Mouse (Mus musculus): ENCODE results near the gene Ccl17.

Gene Ccl17

DNA sequence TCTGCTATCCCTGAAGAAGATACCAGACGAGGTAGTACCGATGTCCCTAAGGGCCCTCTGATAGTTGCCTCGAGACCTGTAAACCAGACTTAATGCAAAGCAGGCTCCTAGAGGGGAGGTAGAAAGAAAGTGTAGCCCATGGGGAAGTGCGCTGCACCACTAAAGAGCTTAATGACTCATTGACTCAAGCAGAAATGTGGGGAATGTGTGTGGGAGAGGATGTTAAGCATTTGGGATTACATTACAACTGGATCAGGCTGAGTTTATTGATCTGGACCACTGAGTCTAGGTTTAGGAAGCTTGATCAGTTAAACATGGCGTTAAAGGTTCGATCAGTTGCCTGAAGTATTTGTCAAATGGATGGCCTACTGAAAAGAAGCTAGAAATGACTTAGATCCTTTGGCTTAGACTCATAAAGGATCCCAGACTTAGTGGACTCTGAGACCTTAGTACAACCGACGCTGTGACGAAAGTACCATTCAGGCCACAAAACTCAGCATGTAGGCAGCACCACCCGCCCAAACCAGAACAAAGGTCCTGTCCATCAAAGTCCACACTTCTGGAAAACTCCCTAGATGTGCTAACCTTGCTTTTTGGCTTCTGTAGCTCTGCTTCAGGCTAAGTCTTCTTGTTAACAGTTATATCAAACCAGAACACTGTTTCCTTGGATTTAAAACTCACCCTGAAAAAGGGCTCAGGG lies 20.8 kb upstream of the Ccl17 start:
- no peak for DNase-seq (ENCODE audit: low spot score in 2 of 2)

DNA sequence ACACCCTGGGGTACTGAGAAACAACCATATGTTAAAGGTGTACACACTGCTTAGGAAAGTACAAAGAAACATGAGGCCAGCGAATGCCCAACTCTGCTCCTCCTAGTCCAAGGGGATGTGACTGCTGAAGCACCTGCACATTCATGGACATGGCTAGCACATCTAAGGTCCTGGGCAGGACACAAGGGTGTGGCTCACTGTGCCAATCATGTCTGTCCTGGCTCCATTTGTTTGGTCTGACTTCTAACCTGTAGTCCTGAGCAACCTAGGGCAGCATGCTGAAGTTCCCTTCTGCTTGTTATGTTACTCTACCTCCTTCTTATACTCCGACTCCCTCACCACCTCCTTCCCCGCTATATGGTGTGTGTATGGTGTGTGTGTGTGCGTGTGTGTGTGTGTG lies 15.9 kb upstream of the Ccl17 start:
- no peak for DNase-seq (ENCODE audit: low spot score in 2 of 2)

DNA sequence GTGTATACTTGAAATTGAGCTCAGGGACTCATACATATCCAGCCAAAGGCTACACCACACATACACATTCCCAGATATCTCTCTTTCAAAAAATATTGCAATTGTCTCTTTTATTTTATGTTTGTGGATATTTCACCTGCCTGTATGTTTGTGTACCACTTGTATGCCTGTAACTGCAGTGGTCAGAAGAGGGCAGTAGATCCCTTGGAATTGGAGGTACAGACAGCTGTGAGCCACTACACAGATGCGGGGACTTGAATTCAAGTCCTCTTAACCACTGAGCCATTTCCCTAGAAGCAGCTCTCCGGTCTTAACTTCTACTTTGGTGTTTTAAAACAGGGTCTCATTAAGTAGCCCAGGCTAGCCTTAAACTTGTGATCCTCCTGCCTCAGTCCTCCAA lies 15.5 kb upstream of the Ccl17 start:
- DNase-seq (ENCODE audit: low spot score in 2 of 2) = no peak

DNA sequence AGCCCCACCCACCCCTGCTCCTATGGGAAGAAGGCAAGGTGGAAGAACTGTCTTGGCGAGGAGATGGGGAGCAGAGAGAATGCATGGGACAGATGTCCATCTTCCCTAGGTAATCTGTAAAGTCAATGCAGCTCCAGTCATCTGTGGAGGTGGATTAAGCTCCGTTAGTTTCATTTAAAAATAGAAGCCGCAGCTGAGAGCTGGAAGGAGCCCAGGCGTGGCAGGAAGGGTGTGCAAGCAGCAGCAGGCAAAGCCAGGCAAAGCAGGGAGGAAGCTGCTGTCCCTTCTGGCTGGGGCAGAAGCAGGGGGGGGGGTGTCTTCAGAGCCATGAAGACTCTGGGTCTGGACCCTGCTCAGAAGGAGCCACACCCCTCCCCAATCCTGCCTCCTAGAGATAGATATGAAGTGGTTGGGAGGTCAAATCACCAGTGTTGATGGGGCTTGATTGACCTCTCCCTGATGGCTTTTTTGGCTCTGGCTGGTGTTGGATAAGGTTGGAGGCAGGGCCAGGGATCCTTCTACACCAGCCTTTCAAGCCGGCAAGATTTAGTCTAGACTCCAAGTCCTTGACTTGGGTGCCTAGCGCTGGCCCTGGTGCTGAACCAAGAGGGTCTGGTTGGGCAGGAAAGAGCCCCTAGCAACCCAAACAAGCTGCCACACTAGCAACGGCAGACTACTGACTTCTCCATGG lies 9.8 kb upstream of the Ccl17 start:
- no peak for DNase-seq (ENCODE audit: low spot score in 2 of 2)

DNA sequence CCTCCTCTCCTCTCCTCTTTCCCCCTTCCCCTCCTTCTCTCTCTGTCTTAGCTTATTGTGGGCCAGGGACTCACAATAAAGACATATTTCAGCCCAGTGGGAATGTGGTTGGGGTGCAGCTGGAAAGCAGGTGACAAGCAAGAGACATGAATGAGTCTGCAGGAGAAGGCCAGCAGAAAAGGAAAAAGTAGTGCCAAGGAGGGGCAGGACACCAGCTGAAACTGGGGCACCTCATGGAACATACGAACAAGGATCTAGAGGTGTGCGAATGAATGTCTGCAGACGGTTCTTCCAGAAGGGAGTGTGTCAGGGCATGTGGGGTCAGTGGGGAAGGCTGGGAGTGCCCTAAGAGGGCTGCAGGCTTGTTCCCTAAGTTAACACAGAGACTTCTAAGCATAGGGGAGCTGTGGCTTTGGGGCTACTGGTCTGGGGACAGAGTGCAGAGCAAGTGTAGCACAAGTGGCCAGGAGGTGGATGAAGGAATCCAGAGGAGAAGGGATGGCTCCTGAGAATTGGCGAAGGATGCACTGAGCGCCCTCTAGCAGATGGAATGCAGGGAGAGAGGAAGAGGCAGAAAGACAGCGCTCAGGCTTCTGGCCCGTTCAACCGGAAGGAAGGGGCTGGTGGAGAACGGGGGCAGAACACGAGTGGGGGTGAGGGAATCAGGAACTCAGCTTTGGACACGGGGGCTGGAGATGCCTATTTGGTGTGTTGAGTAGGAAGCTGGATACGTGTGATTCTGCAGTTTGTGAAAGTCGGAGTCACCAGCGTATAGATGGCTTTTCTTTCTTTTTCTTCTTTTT lies 8.8 kb upstream of the Ccl17 start:
- DNase-seq (ENCODE audit: low spot score in 2 of 2) = no peak

DNA sequence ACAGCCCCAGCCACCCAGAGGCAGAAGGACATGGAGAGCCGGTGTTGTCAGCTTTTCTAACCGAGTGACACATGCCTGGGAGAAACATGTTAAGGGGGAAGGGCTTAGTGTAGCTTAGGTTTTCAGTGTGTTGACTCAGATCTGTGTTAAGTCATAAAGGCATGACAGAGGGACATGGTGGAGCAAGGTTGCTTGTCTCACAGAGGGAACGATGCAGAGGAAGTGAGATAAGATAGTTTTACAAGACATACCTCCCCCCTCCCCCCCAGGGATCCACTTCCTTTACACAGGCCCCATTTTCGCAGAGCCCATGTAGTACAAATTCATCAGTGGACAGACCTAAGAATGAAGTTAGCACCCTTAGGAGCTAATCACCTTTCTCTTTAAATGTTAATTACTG lies 7.9 kb upstream of the Ccl17 start:
- no peak for DNase-seq (ENCODE audit: low spot score in 2 of 2)

DNA sequence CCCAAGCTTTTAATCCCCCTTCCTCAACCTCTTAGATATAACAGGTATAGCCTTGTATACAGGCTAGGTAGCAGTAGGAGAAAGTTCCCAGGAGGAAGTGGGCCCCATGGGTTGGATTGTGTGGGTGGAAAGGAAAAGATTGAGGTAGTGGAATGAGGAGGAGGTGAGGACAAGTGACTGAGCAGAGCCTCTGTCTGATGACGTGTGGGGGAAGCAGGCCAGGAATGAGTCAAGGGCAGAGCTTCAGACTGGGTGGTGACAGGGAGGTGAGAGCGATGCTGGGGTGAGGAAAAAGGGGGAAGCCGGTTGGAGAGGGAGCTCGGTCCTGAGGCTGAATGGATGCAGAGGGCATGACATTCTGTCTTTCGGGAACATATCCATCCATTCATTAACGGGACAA lies 6.7 kb upstream of the Ccl17 start:
- no peak for DNase-seq (ENCODE audit: low spot score in 2 of 2)

DNA sequence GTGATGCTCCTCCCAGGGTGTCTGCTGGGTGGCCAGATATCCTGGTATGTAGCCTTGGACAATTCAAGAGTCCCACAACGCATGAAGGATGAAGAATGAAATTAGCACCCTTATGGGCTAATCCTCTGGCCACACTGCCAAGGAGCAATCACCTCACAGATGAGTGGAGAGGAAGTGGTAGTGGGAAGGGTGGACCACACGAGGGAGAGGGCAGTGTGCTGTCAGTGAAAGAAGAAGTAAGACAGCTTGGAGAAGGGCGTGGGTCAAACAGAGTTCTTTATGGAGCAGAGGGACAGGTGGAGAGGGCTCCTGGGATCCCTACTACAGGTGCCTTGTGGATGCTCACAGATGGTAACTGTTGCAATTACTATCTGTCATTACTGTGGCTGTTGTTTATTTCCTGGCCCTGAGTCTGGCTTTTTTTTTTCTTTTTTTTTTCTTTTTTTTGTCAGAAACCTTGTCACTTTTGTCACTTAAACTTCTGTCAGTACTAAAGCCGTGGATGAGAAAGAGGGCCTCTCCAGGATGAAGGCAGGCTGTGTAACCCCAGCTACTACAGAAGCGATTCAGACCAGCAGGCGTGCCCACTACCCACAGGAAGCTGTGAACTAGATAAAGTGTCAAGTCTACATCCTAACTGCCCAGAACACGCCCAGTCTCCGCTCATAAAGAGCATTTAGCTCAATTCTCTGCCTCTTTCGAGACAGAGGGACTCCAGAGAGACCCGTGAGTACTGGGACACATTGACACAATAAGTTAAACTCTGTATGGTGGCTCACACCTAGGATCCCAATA lies 5.5 kb upstream of the Ccl17 start:
- no peak for DNase-seq (ENCODE audit: low spot score in 2 of 2)

DNA sequence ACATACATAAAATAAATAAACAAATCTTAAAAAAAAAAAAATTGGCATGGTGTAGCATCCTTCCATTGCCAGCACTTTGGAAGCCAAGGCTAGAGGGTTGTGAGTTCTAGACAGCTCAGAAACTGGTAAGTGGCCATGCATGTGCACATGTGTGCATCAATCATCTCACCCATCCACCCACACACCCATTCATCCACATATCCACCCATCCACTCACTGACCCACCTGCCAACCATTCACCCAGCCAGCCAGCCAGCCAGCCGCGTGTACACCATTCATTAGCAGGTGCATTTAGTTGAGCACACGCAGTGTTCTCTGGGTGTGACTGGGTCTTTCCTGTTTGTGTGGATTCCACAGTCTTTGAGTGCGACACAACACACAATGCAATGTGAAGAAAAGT lies 4.4 kb upstream of the Ccl17 start:
- no peak for DNase-seq (ENCODE audit: low spot score in 2 of 2)

DNA sequence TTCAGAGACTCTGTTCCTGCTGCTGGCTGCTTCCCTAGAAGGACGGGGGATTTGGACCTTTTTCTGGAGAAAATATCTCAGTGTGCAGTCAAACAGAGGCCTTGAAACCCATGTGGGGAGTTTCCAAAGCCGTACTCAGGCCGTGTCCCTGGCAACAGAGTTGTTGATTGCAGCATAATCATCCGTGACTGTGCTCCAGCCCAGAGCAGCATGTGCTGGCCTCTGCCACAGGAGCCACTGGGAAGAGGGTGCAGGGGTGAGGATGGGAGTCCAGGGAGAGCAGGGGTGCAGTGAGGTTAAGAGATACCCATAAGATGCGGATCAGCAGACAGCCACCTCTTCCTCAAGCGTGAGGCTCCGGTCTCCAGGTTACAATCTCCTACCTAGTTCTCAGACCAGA lies 2.7 kb upstream of the Ccl17 start:
- DNase-seq (ENCODE audit: low spot score in 2 of 2) = no peak

DNA sequence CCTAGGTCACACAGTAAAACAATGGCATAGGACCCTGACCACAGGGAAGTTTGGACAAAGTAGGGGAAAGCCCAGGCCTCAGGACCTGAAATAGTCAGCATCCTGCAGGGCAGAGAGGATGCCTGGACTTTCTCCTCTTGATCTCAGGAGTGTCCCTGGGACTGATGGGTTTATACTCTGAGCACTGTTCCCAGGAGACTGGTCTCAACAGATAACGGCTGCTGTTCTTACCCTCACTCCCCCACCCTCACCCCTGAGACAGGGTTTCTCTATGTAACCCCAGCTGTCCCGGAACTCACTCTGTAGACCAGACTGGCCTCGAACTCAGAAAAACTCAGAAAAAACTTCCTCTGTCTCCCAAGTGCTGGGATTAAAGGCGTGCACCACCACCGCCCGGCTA lies 1.9 kb upstream of the Ccl17 start:
- no peak for DNase-seq (ENCODE audit: low spot score in 2 of 2)

DNA sequence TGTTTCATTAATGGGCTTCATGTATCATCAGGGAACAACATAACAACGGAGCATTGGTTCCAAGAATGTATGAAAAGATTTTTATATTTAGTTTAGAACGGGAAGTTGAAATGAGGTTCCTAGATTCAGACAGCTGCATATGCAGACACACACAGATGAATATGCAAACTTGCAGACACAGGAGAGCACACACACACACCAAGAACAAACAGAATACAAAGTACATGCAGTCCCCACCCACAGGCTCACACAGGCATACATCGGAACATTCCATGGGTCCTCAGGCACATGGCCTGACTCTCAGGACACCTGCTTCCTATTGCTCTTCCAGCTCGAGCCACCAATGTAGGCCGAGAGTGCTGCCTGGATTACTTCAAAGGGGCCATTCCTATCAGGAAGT lies 602 bp downstream of the Ccl17 start:
- no peak for DNase-seq (ENCODE audit: low spot score in 2 of 2)

DNA sequence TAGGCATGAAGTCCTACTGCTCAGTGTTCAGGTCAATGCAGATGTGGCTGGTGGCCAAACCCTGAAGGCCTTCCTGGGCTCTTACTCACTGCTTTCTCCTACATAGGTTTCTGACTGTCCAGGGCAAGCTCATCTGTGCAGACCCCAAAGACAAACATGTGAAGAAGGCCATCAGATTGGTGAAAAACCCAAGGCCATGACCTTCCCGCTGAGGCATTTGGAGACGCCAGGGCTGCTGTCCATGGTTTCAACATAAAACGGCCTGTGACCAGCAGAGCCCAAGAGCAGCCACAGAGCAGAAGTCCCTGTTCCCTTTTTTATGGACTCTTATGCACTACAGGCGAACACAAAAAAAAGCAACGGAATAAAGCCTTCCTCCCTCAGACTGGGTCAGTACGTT lies 1.4 kb downstream of the Ccl17 start:
- no peak for DNase-seq (ENCODE audit: low spot score in 2 of 2)

DNA sequence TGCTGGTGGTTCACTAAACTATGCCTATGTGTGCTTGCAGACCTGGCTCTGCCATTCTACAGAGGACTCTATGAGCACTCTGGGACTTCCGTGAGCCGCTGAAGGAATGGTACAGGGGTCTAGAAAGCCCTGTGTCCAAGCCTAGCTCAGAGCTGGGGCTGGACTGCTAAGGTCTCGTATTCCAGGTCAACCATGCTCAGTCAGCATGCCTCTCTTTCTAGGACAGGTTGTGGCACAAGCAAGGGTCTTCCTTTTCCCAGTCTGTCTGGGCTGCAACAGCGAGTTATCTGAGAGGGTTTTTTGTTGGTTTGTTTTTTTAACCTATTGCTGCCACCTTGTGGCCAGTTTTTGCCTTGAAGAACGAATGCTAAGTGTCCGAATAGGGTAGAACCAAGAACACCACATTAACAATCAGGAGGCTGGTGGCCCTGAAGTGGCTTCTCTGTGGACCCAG lies 2.4 kb downstream of the Ccl17 start:
- peak; percentile 73 to 86 for DNase-seq (ENCODE audit: low spot score in 2 of 2)

DNA sequence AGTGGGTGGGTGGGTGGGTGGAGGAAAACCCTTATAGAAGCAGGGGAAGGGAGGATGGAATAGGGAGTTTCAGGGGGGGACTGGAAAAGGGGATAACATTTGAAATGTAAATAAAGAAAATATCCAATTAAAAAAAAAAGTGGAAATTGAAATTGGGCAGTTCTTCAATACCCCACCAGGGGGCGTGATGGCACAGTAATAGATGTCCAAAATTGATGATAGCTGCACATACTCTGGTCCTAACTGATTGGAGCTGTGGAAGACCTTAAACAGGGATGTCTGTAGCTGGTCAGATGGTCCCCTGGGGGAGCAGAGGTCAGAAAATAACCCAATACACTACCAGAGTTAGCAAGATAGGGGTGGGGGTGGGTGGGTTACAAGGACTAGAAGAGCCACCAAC lies 4.3 kb downstream of the Ccl17 start:
- no peak for DNase-seq (ENCODE audit: low spot score in 2 of 2)

DNA sequence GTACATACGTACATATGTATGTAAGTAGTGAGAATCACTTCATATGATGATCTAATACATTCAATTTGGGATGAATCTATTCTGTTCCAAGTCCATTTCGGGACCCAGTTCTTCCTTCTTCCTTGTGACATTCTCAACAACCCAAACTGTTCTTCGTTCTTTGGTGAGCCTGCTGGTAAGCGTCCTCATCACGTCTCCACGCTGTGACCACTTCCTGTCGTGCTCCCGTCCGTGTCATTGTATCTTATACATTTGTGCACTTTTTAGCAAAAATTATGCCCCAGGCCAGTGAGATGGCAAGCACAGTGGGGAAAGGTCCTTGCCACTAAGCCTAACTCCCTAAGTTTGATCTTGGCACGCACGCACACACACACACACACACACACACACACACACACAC lies 7.7 kb downstream of the Ccl17 start:
- DNase-seq (ENCODE audit: low spot score in 2 of 2) = no peak

DNA sequence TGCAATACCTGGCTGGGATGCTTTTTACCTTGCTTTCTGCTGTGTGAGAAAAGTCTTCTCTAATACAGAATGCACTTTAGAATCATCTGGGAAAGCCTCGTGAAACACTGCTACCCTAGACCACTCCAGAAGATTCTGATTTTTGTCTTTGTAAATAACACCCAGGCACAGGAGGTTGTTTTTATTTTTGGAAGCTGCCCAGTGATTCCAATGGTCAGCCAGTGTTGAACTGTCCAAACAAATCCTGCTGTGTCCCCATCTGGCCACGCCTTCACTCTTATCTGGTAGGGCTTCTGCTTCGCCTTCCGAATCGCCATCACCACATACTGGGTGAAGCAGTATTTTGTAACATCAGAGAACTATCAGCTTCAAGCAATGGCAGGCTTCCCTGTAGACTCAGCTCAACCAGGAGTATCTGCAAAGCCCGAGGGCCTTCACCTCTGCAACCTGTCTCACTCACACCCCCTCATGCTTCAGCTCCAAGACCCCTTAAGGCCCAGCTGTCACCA lies 9.5 kb downstream of the Ccl17 start:
- DNase-seq (ENCODE audit: low spot score in 2 of 2) = no peak

DNA sequence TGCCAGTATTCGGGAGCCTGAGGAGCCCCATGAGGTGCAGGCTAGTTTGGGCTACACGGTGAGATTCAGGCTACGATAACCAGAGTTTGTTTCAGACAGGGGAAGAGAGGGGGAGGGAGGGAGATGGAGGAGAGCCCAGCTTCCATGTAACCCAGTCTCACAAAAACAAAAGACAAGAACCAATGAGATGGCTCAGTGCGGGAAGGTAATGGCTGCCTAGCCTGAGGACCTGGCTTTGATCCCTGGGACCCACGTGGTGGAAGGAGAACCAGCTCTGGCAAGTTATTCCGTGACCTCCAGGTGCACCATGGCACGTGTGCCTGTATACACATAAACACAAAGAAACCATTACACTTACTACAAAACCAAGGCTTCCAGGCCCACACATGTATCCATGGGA lies 10.3 kb downstream of the Ccl17 start:
- DNase-seq (ENCODE audit: low spot score in 2 of 2) = no peak

DNA sequence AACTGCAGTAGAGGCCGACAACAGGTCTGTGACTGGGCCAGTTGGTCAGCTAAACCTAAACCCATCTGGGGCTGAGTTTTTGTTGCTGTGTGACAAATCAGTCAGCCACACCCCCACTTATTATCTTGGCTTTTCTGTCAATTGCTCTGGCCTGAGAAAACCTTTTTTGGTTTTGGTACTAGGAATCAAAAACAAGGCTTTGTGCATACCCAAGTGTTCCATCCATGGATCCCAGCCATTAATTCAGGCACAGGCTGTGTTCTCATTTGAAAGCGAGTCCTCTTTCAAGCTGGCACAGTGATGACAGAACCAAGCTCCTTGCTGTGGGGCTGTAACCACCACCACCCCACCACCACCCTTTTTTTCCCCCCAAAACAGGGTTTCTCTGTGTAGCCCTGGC lies 11.1 kb downstream of the Ccl17 start:
- DNase-seq (ENCODE audit: low spot score in 2 of 2) = no peak

DNA sequence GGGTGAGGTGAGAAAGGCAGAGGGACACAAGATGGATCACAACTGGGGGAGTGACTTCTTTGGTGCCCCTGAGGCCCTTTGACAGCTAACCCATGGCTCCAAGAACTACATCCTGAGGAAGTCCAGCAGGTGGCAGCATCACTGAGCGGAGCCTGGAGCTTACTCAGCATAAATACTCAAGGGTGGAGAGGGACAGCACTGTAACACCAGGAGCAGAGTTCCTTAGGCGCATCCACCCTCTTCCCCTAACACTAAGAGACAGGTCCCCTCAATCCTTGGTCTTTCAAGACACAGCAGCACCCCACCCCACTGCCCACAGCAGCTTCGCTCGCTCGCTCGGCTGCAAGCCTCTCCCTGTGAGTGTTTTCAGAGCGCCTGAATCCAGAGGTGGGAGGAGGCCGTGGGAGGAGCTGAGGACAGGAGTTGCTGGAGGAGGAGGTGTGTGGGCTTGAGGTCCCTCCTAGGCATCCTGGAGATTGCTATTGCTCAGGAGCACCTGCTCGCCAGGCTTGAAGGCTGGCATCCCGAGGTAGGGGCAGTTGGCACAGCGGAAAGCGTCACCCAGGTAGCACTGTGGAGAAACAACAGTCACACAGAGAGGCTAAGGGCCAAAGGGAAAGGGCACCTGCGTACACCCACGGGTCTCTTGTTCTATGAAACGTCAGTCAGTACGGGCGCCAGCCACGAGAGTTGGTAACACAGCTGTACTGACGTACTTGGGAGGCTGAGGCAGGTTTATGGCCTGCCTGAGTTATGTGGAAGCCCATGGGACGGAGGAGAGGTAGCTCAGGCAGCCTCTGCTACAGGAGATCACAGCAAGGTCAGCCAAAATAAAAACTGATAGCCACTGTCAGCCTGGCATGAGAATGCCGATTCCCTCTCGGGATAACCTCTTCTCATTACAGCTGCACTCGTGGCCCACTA lies 12.6 kb downstream of the Ccl17 start:
- peak in 1 of 2 experiments; percentile 54 for DNase-seq (ENCODE audit: low spot score in 2 of 2)

DNA sequence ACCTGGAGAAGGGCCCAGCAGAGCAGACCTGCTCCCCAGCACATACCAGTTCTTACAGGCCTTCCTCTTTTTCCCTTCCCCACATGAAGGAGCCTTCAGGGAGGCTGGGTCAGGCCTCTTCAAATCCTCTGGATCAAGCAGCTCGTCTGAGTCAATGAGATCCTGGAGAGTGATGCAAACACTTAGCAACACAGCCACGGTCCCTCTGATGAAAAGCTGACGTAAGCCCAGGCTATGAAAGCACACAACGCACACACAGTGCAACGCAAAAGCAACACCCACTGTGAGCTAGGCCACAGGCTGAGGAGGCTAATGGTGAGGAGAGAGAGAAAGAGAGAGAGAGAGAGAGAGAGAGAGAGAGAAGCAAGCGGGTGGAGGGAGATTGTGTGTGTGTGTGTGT lies 14.9 kb downstream of the Ccl17 start:
- no peak for DNase-seq (ENCODE audit: low spot score in 2 of 2)
